Mouse (Mus musculus): ENCODE measurements around the gene Ccdc134. TPM values are rescaled to one million over a fixed set of nuclear protein-coding genes. Genes with fewer than 3 reads are reported as not detected.
A peak's percentile ranks its signal among the peaks of the same experiment; 100 is the strongest.

The Ccdc134 gene
- polyA plus RNA-seq, 1 experiment from 2014 or later, result 27.0 TPM

DNA sequence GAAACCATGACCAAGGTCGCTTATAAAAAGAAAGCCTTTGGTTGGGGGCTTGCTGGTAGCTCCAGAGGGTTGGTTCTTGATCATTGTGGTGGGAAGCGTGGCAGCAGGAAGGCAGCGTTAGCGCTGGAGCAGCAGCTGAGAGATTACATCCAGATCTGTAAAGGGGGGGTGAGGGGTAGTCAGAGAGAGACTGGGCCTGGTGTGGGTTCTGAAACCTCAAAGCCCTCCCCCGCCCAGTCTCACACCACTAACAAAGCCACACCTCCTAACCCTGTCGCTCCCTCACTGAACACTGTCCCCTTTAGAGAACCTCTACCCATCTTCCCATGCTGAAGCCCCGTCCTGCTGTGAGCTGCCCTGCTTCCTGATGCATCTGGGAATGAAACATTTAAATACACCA is 2.9 kb downstream of the Ccdc134 start:
- Histone ChIP-seq H3K27ac (no peak overlapping the region), H3K9me3 (no peaks in the 10 kb centered on the region), H3K9ac (no peak overlapping the region), H3K4me3 (no peak overlapping the region), H3K27me3 (no peaks in the 10 kb centered on the region), H3K4me2 (replicated peaks) (no peak overlapping the region), H3K4me1 (peaks cover 15% of the 10 kb centered on the region; the same call in 1 of the 2 replicates), H3K36me3 (peaks cover 5% of the 10 kb centered on the region; the same call in 1 of the 2 replicates)
- no peak for ATAC-seq (ENCODE audit: insufficient number of reproducible peaks, insufficient read depth, low FRiP score, low TSS enrichment)
- WGBS, result 54% methylated on average over 7 of the region's 7 CpGs

DNA sequence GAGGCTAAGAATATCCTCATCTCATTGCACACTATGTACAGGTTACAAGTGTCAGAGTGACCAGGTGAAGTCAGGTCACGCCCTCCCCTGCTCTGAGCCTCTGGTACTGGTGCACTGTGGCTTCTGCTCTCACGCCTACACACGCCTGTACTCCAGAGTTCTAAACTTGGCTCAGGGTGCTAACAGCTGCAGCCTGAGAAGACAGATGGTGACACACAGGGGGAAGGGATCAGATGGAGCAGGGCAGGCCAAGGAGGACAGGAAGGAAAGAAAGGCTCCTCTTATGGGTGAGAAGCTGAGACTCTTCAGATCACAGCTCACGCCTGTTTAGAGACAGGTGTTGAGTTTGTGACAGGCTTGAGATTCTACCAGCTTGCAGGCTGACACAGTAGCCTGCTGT is 7.7 kb downstream of the Ccdc134 start:
- H3K27me3 ChIP-seq, result no peaks in the 10 kb centered on the region
- no peak overlapping the region for H3K4me2 ChIP-seq (replicated peaks)
- 80% methylated on average over 4 of the region's 4 CpGs for WGBS
- no peaks in the 10 kb centered on the region for H3K4me1 ChIP-seq
- no peak overlapping the region for H3K27ac ChIP-seq
- 0 out of 2 replicates have a peak overlapping the region, but pooled peaks have one; percentile 5 for H3K9ac ChIP-seq
- H3K36me3 ChIP-seq, result peaks cover 7% of the 10 kb centered on the region
- no peak for ATAC-seq (ENCODE audit: insufficient number of reproducible peaks, insufficient read depth, low FRiP score, low TSS enrichment)
- no peaks in the 10 kb centered on the region for H3K9me3 ChIP-seq
- no peak overlapping the region for H3K4me3 ChIP-seq

DNA sequence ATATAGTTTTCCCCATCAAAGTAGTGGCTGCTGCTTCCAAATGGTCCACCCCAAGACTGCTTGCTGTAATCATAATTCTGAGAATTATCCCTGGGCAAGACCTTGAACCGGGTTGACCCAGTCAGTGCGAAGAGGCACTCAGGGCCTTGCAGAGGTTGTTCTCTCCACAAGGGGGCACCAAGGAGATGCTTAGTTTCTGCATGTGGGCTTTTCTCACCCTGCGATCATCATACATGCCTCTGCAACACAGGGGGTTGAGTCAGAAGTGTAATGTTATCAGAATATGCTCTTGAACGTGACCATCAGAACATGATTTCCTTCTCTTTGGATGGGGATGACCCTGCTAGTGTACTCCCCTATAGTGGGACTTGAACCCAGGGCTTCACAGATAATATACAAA is 10.8 kb downstream of the Ccdc134 start:
- 55% methylated on average over 4 of the region's 4 CpGs for WGBS
- H3K9me3 ChIP-seq, result no peaks in the 10 kb centered on the region
- ATAC-seq (ENCODE audit: insufficient number of reproducible peaks, insufficient read depth, low FRiP score, low TSS enrichment), result no peak
- H3K4me2 ChIP-seq (replicated peaks), result no peak overlapping the region
- H3K4me3 ChIP-seq, result no peak overlapping the region
- H3K27ac ChIP-seq, result no peak overlapping the region
- no peak overlapping the region for H3K9ac ChIP-seq
- H3K4me1 ChIP-seq, result no peaks in the 10 kb centered on the region
- H3K36me3 ChIP-seq, result peaks cover 15% of the 10 kb centered on the region
- H3K27me3 ChIP-seq, result no peaks in the 10 kb centered on the region

DNA sequence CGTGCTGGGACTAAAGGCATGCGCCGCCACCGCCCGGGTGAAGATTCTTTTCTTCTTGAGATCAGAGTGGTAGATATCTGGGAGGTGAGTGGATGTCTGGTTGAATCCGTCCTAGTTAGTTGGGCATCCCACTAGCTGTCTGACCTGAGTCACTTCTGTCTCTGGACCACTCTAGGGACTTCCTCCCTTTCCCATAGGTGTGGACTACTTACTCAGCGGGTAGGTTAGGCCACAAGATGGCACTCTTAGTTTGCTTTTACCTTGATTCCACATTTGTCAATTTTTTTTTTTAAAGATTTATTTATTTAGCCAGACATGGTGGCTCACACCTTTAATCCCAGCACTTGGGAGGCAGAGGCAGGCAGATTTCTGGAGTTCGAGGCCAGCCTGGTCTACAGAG is 11.5 kb downstream of the Ccdc134 start:
- no peak for ATAC-seq (ENCODE audit: insufficient number of reproducible peaks, insufficient read depth, low FRiP score, low TSS enrichment)
- no peak overlapping the region for H3K9ac ChIP-seq
- H3K27ac ChIP-seq, result no peak overlapping the region
- 91% methylated on average over 8 of the region's 8 CpGs for WGBS
- no peak overlapping the region for H3K4me2 ChIP-seq (replicated peaks)
- no peaks in the 10 kb centered on the region for H3K9me3 ChIP-seq
- H3K27me3 ChIP-seq, result no peaks in the 10 kb centered on the region
- H3K4me3 ChIP-seq, result no peak overlapping the region
- peaks cover 15% of the 10 kb centered on the region for H3K36me3 ChIP-seq
- H3K4me1 ChIP-seq, result no peaks in the 10 kb centered on the region

DNA sequence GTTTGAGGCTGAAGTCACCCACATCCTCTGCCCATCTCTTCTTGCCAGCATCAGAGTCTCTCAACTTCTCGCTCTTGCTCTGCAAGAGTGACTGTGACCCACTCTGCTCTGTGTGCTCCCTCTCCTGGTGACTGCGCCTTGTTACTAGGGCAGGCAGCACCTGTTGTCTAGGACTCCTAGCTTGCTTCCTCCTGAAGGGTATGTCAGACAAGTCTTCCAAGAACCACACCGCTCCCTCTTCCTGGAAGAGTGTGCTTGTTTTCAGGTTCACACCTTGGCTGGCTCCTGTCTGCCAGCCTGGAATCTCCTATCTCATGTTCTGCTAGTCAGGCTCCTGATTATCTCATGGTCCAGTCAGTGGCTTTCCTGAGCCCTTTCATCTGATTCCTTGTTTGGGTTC is 12.6 kb downstream of the Ccdc134 start:
- Histone ChIP-seq H3K9me3 (no peaks in the 10 kb centered on the region), H3K4me2 (replicated peaks) (no peak overlapping the region), H3K27ac (no peak overlapping the region), H3K36me3 (peaks cover 15% of the 10 kb centered on the region), H3K4me1 (0 out of 2 replicates have a peak, but pooled peaks cover 1% of the 10 kb centered on the region), H3K4me3 (no peak overlapping the region), H3K9ac (no peak overlapping the region), H3K27me3 (no peaks in the 10 kb centered on the region)
- WGBS, result 88% methylated on average over 3 of the region's 3 CpGs
- ATAC-seq (ENCODE audit: insufficient number of reproducible peaks, insufficient read depth, low FRiP score, low TSS enrichment), result no peak

DNA sequence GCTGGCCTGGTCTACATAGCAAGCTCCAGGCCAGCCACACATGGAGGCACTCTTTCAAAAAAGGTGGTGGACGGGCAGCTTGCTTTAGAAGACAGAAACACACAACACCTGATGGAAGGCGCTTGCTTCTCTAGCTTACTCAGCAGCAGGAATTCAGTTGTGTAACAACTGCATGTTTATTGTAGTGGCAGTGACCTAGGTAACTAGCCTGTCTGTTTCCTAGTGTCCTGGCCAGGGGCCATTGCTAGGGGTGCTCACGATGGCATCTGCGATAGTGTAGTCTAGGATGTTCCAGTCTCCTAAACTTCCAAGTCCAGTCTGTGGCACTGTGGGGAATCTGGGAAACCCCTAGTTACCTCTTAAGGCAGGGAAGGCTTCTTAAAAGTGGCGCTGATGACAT is 16.4 kb downstream of the Ccdc134 start:
- Histone ChIP-seq H3K4me2 (replicated peaks) (no peak overlapping the region), H3K36me3 (peaks cover 15% of the 10 kb centered on the region), H3K9me3 (no peaks in the 10 kb centered on the region), H3K4me1 (peaks cover 16% of the 10 kb centered on the region), H3K27ac (peak overlapping the region; percentile 50; the same call in 1 of the 2 replicates), H3K27me3 (no peaks in the 10 kb centered on the region), H3K9ac (no peak overlapping the region), H3K4me3 (no peak overlapping the region)
- ATAC-seq (ENCODE audit: insufficient number of reproducible peaks, insufficient read depth, low FRiP score, low TSS enrichment), result no peak
- WGBS, result 91% methylated on average over 5 of the region's 5 CpGs

DNA sequence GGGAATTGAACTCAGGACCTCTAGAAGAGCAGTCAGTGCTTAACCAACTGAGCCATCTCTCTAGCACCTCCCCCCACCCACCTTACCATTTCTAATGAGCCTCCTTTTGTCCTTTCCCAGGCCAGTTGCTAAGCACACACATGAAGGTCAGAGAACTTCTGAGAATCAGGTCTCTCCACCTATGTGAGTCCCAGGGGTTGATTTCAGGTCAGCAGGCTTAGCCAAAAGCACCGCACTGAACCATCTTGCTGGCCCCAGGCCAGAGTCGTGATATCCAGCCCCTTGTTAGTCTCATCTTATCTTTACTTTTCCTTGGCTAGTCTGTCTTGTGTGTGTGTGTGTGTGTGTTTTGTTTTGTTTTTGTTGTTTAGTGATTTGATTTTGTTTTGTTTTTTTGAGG is 17.7 kb downstream of the Ccdc134 start:
- Histone ChIP-seq H3K36me3 (peaks cover 13% of the 10 kb centered on the region), H3K27ac (peak overlapping the region; percentile 98), H3K27me3 (no peaks in the 10 kb centered on the region), H3K4me2 (replicated peaks) (no peak overlapping the region), H3K4me3 (no peak overlapping the region), H3K4me1 (peaks cover 20% of the 10 kb centered on the region), H3K9ac (no peak overlapping the region), H3K9me3 (no peaks in the 10 kb centered on the region)
- no peak for ATAC-seq (ENCODE audit: insufficient number of reproducible peaks, insufficient read depth, low FRiP score, low TSS enrichment)
- 66% methylated on average over 2 of the region's 2 CpGs for WGBS

DNA sequence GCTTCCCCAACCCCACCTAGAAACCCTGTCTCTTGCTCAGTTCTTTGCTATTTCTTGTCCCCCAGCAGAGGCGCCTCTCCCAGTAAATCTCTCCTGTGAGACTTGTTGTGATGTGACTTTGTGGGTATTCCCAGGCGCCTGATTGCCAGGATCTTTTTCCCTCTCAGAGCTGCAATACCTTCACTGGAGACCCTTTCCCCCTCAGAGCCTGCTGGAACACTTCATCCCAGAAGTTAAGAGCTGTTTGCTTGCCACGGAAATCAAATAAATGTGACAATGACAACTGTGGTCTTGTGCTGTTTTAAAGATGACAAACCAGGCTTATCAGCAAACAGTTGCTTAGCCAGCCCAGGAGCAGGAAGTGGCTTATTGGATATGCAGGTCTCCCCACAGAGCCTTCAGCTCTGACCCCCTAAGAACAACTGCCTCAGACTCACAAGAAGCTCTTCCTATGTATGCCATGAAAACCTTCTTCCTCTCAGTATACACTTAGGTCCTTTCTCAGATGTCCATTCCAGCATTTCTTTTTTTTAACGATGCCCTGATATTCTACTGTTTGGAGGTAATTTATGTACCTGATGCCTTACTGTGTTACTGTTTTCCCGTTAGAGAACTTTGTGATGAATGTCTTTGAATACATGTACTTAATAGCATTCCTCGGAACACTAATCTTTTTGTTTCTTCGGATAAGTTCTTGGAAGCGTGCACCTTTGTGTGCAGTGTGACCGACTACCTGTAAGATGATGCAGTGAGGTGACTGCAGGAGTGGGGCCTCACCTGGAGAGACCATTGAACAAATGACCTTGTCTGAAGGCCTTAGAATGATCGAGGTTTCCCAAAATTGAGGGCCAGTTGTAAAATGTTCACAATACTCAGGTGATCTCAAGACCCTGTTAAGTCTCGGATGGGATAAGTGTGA is 18.4 kb downstream of the Ccdc134 start:
- H3K36me3 ChIP-seq, result peaks cover 9% of the 10 kb centered on the region
- peaks cover 22% of the 10 kb centered on the region for H3K4me1 ChIP-seq
- H3K4me2 ChIP-seq (replicated peaks), result peak overlapping the region; percentile 74
- no peak for ATAC-seq (ENCODE audit: insufficient number of reproducible peaks, insufficient read depth, low FRiP score, low TSS enrichment)
- no peaks in the 10 kb centered on the region for H3K9me3 ChIP-seq
- 18% methylated on average over 11 of the region's 11 CpGs for WGBS
- no peaks in the 10 kb centered on the region for H3K27me3 ChIP-seq
- peak overlapping the region; percentile 9 for H3K4me3 ChIP-seq
- peak overlapping the region; percentile 98 for H3K27ac ChIP-seq
- no peak overlapping the region for H3K9ac ChIP-seq

DNA sequence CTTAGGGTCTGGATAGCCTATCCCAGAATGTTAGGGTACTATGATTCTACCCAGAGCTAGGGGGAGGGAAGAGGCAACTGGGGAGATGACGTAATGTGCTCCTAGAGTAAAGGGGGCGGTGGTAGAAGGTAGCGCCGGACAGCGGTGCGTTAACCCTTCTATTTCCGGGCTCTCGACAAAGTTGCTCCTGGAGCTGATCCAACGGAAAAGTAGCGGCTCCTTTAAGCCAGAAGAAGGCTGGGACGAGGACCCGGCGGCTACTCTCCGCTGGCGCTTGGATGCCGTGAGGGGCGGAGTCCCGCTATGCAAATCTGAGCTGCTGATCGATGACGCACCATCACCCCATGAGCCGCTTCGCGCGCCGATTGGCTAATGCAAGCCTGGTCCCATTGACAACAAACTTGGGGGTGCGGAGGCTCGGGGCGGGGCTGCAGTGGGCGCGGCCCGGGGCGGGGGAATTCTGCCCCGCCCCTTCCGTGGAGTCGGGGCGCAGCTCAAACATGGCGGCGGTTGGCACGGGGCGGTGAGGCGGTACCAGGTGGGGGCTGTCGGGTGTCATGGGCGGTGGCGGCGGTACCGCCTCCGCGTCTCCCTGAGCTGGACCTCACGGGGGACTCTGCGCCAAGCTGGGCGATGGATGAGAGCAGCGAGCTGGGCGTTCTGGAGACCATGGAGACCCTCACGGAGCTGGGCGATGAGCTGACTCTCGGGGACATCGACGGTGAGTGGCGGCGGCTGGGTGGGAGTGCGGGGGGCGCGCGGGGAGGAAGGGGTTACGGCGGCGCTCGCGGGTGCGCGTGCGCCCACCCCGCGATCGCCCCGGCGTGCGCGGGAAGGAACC is 19.3 kb downstream of the Ccdc134 start, which contains the start of gene Srebf2:
TSS of gene Srebf2 (plus strand) at position 412 of the 841 bp plus-strand sequence.
- Histone ChIP-seq H3K4me1 (peaks cover 23% of the 10 kb centered on the region), H3K36me3 (0 out of 2 replicates have a peak, but pooled peaks cover under 1% of the 10 kb centered on the region), H3K9ac (peak within 1 kb of the TSS; percentile 93), H3K9me3 (no peaks in the 10 kb centered on the region), H3K4me3 (peak within 1 kb of the TSS; percentile 88), H3K27ac (peak within 1 kb of the TSS; percentile 98), H3K27me3 (no peaks in the 10 kb centered on the region), H3K4me2 (replicated peaks) (peak within 1 kb of the TSS; percentile 74)
- WGBS, result under 1% methylated on average over 73 of the region's 79 CpGs
- peak; percentile 96 for ATAC-seq (ENCODE audit: insufficient number of reproducible peaks, insufficient read depth, low FRiP score, low TSS enrichment)

DNA sequence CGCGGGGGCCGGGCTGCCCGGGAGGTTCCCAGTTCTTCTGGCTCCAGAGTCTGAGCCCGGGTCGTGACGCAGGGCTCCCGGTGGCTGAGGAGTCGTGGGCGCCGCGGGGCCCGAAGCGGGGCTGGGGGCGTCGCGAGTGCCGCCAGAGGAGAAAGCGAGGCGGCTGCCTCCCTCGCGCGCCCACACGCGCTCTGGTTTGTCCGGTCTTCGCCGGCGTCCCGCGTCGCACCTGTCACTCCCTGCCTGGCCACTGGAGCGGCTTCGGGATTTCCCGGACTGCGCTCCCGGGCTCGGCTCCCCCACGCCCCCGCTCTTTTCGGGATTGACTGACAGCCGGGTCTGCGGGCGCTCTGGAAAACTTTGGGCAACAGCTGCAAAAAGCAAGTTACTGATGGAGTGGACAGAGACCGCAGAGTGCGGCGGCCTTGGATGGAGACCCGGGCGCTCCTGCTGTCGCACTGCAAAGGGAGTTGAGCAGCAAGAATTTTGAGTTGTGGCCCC is 19.9 kb downstream of the Ccdc134 start:
- WGBS, result under 1% methylated on average over 50 of the region's 50 CpGs
- H3K4me1 ChIP-seq, result peaks cover 30% of the 10 kb centered on the region
- peak overlapping the region; percentile 88 for H3K4me3 ChIP-seq

DNA sequence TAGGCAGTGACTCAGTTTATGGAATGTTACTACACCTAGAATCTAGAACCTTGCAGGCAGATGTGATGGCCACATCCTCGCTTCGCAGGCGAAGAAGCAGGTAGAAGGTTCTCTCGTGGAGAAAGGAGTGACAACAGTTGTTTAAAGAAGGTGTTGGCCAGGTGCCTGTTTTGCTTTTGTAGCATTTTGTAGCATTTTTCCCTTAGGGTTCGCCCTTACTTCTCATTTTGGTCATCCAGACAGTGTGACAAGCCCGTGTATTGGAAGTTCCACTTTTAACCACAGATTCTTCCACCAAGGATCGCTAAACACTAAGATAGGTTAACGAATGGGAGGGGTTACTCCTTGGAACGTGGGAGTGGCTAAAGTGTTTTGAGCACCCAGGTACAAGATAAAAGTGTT is 20.8 kb downstream of the Ccdc134 start:
- Histone ChIP-seq H3K9ac (peak overlapping the region; percentile 93), H3K27ac (peak overlapping the region; percentile 98; the same call in 1 of the 2 replicates), H3K4me3 (peak overlapping the region; percentile 88), H3K36me3 (no peaks in the 10 kb centered on the region), H3K9me3 (no peaks in the 10 kb centered on the region), H3K4me1 (peaks cover 33% of the 10 kb centered on the region), H3K4me2 (replicated peaks) (peak overlapping the region; percentile 74), H3K27me3 (no peaks in the 10 kb centered on the region)
- WGBS, result 29% methylated on average over 9 of the region's 9 CpGs
- no peak for ATAC-seq (ENCODE audit: insufficient number of reproducible peaks, insufficient read depth, low FRiP score, low TSS enrichment)

More for the DNA sequence above, 19.9 kb downstream of the Ccdc134 start:
- H3K27me3 ChIP-seq, result no peaks in the 10 kb centered on the region
- H3K36me3 ChIP-seq, result no peaks in the 10 kb centered on the region
- H3K9me3 ChIP-seq, result no peaks in the 10 kb centered on the region
- ATAC-seq (ENCODE audit: insufficient number of reproducible peaks, insufficient read depth, low FRiP score, low TSS enrichment), result no peak
- peak overlapping the region; percentile 98 for H3K27ac ChIP-seq
- peak overlapping the region; percentile 74 for H3K4me2 ChIP-seq (replicated peaks)
- H3K9ac ChIP-seq, result peak overlapping the region; percentile 93
